Mouse (Mus musculus) ovary, postnatal 10 days (tissue): ENCODE measurements at regions not wholly inside any gene's neighbourhood (a gene's known extent, or its start where the extent isn't known, plus 50 kb on each side); places are given as distances from the start of the nearest gene placed in this dataset.
A peak's percentile ranks its signal among the peaks of the same experiment; 100 is the strongest.
"Not testable (repeated sequence)": the region's sequence is repeated elsewhere in the genome, so short reads cannot be mapped to it uniquely, and the experiment has no call there.

Experiments used
- DNase-seq: peaks from one replicate; pipeline ENCODE4 v3.0.0; 2022; ENCODE audit warnings: low spot score

- DNase-seq = not testable (repeated sequence)
Observed at GRCm38 (mm10) chr17:93067850-93068249, 131.0 kb upstream of the Adcyap1 start.

GRCm38 (mm10) chr17:93068489-93068888 is 130.3 kb upstream of the Adcyap1 start:
- no peak for DNase-seq

- no peak for DNase-seq
Observed at GRCm38 (mm10) chr17:93084048-93084447, 114.8 kb upstream of the Adcyap1 start.

GRCm38 (mm10) chr17:93104516-93104915 is 94.3 kb upstream of the Adcyap1 start:
- no peak for DNase-seq

- no peak for DNase-seq
Observed at GRCm38 (mm10) chr17:93140003-93140402, 58.8 kb upstream of the Adcyap1 start.

- DNase-seq = peak; percentile 13
Observed at GRCm38 (mm10) chr17:93141125-93141524, 57.7 kb upstream of the Adcyap1 start.
